Mouse (Mus musculus): Measurements from ENCODE around the gene Rgs2.
A peak's percentile ranks its signal among the peaks of the same experiment; 100 is the strongest.

Gene Rgs2

GRCm38 (mm10) chr1:144003904-144004740, at the start of gene Rgs2:
Gene Rgs2, minus strand, starts transcription at chr1:144004161.
- peak; percentile 97 to 98 for DNase-seq

GRCm38 (mm10) chr1:144053401-144053800, 49.4 kb upstream of the Rgs2 start:
- DNase-seq: no peak

- DNase-seq: no peak
Measured at GRCm38 (mm10) chr1:144041826-144042225, 37.9 kb upstream of the Rgs2 start.

- no peak for DNase-seq
Measured at GRCm38 (mm10) chr1:144033498-144033897, 29.5 kb upstream of the Rgs2 start.

GRCm38 (mm10) chr1:144030499-144030898, 26.5 kb upstream of the Rgs2 start:
- no peak for DNase-seq

- no peak for DNase-seq
Measured at GRCm38 (mm10) chr1:144029679-144030078, 25.7 kb upstream of the Rgs2 start.

GRCm38 (mm10) chr1:144018417-144018958, 14.5 kb upstream of the Rgs2 start:
- peak in 1 of 2 experiments; percentile 23 for DNase-seq

GRCm38 (mm10) chr1:144013913-144014312, 10.0 kb upstream of the Rgs2 start:
- no peak for DNase-seq

GRCm38 (mm10) chr1:144007341-144007740, 3.4 kb upstream of the Rgs2 start:
- DNase-seq: no peak

- peak; percentile 81 for DNase-seq
Measured at GRCm38 (mm10) chr1:144006542-144006941, 2.6 kb upstream of the Rgs2 start.

GRCm38 (mm10) chr1:144005648-144006047, 1.7 kb upstream of the Rgs2 start:
- no peak for DNase-seq

- DNase-seq: no peak
Measured at GRCm38 (mm10) chr1:144004741-144005140, 780 bp upstream of the Rgs2 start.

GRCm38 (mm10) chr1:144003416-144003815, 545 bp downstream of the Rgs2 start:
- peak; percentile 27 to 33 for DNase-seq

GRCm38 (mm10) chr1:144002715-144003066, 1.3 kb downstream of the Rgs2 start:
- peak; percentile 24 to 30 for DNase-seq

GRCm38 (mm10) chr1:144002036-144002714, 1.8 kb downstream of the Rgs2 start:
- DNase-seq: no peak

- no peak for DNase-seq
Measured at GRCm38 (mm10) chr1:144000246-144000645, 3.7 kb downstream of the Rgs2 start.

- DNase-seq: peak in 1 of 2 experiments; percentile 31
Measured at GRCm38 (mm10) chr1:143999371-143999920, 4.5 kb downstream of the Rgs2 start.

GRCm38 (mm10) chr1:143993026-143993425, 10.9 kb downstream of the Rgs2 start:
- DNase-seq: no peak

- no peak for DNase-seq
Measured at GRCm38 (mm10) chr1:143992528-143992927, 11.4 kb downstream of the Rgs2 start.

GRCm38 (mm10) chr1:143990263-143990662, 13.7 kb downstream of the Rgs2 start:
- no peak for DNase-seq

GRCm38 (mm10) chr1:143989773-143990172, 14.2 kb downstream of the Rgs2 start:
- DNase-seq: no peak

GRCm38 (mm10) chr1:143988756-143989155, 15.2 kb downstream of the Rgs2 start:
- no peak for DNase-seq

- DNase-seq: no peak
Measured at GRCm38 (mm10) chr1:143984988-143985625, 18.9 kb downstream of the Rgs2 start.

All from lung, postnatal 4 days (tissue).